Mouse (Mus musculus): ENCODE measurements around the gene Pstpip1.

The Pstpip1 gene

GRCm38 (mm10) chr9:56144366-56145003, 54.7 kb downstream of the Pstpip1 start:
- no peak for ATAC-seq (ENCODE audit: insufficient number of reproducible peaks, low FRiP score, low TSS enrichment)

GRCm38 (mm10) chr9:56146326-56146923, 56.7 kb downstream of the Pstpip1 start:
- no peak for ATAC-seq (ENCODE audit: insufficient number of reproducible peaks, low FRiP score, low TSS enrichment)

- ATAC-seq (ENCODE audit: insufficient number of reproducible peaks, low FRiP score, low TSS enrichment), result no peak; the same call in 1 of the 2 replicates
These were observed 62.2 kb downstream of the Pstpip1 start for GRCm38 (mm10) chr9:56151745-56152481.

GRCm38 (mm10) chr9:56152482-56153007, 62.8 kb downstream of the Pstpip1 start:
- no peak for ATAC-seq (ENCODE audit: insufficient number of reproducible peaks, low FRiP score, low TSS enrichment)

- no peak for ATAC-seq (ENCODE audit: insufficient number of reproducible peaks, low FRiP score, low TSS enrichment)
These were observed 64.8 kb downstream of the Pstpip1 start for GRCm38 (mm10) chr9:56154572-56154971.

- ATAC-seq (ENCODE audit: insufficient number of reproducible peaks, low FRiP score, low TSS enrichment), result no peak
These were observed 68.3 kb downstream of the Pstpip1 start for GRCm38 (mm10) chr9:56158077-56158476.

GRCm38 (mm10) chr9:56159456-56159855, 69.7 kb downstream of the Pstpip1 start:
- no peak for ATAC-seq (ENCODE audit: insufficient number of reproducible peaks, low FRiP score, low TSS enrichment)

- peak; percentile 95 for ATAC-seq (ENCODE audit: insufficient number of reproducible peaks, low FRiP score, low TSS enrichment)
These were observed 70.8 kb downstream of the Pstpip1 start for GRCm38 (mm10) chr9:56160341-56161141.

GRCm38 (mm10) chr9:56165377-56165776, 75.6 kb downstream of the Pstpip1 start, which contains the start of gene Tspan3:
Tspan3 (minus strand) TSS chr9:56165477.
- no peak for ATAC-seq (ENCODE audit: insufficient number of reproducible peaks, low FRiP score, low TSS enrichment)

GRCm38 (mm10) chr9:56166161-56166560, 76.4 kb downstream of the Pstpip1 start:
- ATAC-seq (ENCODE audit: insufficient number of reproducible peaks, low FRiP score, low TSS enrichment), result no peak

- no peak for ATAC-seq (ENCODE audit: insufficient number of reproducible peaks, low FRiP score, low TSS enrichment)
These were observed 77.9 kb downstream of the Pstpip1 start for GRCm38 (mm10) chr9:56167690-56168089.

GRCm38 (mm10) chr9:56175316-56175715, 85.6 kb downstream of the Pstpip1 start:
- no peak for ATAC-seq (ENCODE audit: insufficient number of reproducible peaks, low FRiP score, low TSS enrichment)

- ATAC-seq (ENCODE audit: insufficient number of reproducible peaks, low FRiP score, low TSS enrichment), result no peak
These were observed 87.6 kb downstream of the Pstpip1 start for GRCm38 (mm10) chr9:56177354-56177753.

Data from cerebellum, adult (tissue).